Mouse (Mus musculus) spleen, adult 12 weeks (tissue): ENCODE data around the gene Cox15.

ENCODE experiments used
- DNase-seq: peaks from one replicate; pipeline ENCODE4 v3.0.0; 2022; ENCODE audit warnings: low spot score

Cox15 gene

GRCm38 (mm10) chr19:43752489-43753225, at the start of gene Cox15, which contains the start of gene Cutc:
Gene Cox15, minus strand, starts transcription at chr19:43753000.
Gene Cutc, plus strand, starts transcription at chr19:43752996.
- DNase-seq = peak; percentile 92

- DNase-seq = no peak
Measured at GRCm38 (mm10) chr19:43801427-43802051, 48.7 kb upstream of the Cox15 start.

GRCm38 (mm10) chr19:43797216-43797615, 44.4 kb upstream of the Cox15 start:
- DNase-seq = no peak

- DNase-seq = no peak
Measured at GRCm38 (mm10) chr19:43795511-43795910, 42.7 kb upstream of the Cox15 start.

GRCm38 (mm10) chr19:43793951-43794350, 41.2 kb upstream of the Cox15 start:
- DNase-seq = no peak

- DNase-seq = no peak
Measured at GRCm38 (mm10) chr19:43792537-43792936, 39.7 kb upstream of the Cox15 start.

GRCm38 (mm10) chr19:43789817-43790216, 37.0 kb upstream of the Cox15 start:
- no peak for DNase-seq

- no peak for DNase-seq
Measured at GRCm38 (mm10) chr19:43786249-43787026, 33.6 kb upstream of the Cox15 start.

- DNase-seq = no peak
Measured at GRCm38 (mm10) chr19:43784761-43785160, 32.0 kb upstream of the Cox15 start.

GRCm38 (mm10) chr19:43781980-43782379, 29.2 kb upstream of the Cox15 start, which contains the start of gene Abcc2:
Gene Abcc2, plus strand, starts transcription at chr19:43782192.
- no peak for DNase-seq

GRCm38 (mm10) chr19:43780391-43780790, 27.6 kb upstream of the Cox15 start:
- no peak for DNase-seq

- no peak for DNase-seq
Measured at GRCm38 (mm10) chr19:43777308-43777707, 24.5 kb upstream of the Cox15 start.

- DNase-seq = no peak
Measured at GRCm38 (mm10) chr19:43776561-43776960, 23.8 kb upstream of the Cox15 start.

- no peak for DNase-seq
Measured at GRCm38 (mm10) chr19:43775433-43775832, 22.6 kb upstream of the Cox15 start.

- DNase-seq = no peak
Measured at GRCm38 (mm10) chr19:43772311-43772710, 19.5 kb upstream of the Cox15 start.

GRCm38 (mm10) chr19:43771499-43771969, 18.7 kb upstream of the Cox15 start:
- no peak for DNase-seq

GRCm38 (mm10) chr19:43770584-43770983, 17.8 kb upstream of the Cox15 start:
- no peak for DNase-seq

GRCm38 (mm10) chr19:43769366-43769960, 16.7 kb upstream of the Cox15 start:
- DNase-seq = no peak

- DNase-seq = no peak
Measured at GRCm38 (mm10) chr19:43767549-43768322, 14.9 kb upstream of the Cox15 start.

- no peak for DNase-seq
Measured at GRCm38 (mm10) chr19:43766451-43766850, 13.7 kb upstream of the Cox15 start.

- DNase-seq = no peak
Measured at GRCm38 (mm10) chr19:43762410-43762809, 9.6 kb upstream of the Cox15 start.
